Mouse (Mus musculus) 416B (cell line): ENCODE data around the gene Slc2a9.

Experiments
- DNase-seq: peaks from one replicate; pipeline ENCODE4 v3.0.0; 2011; ENCODE audit warnings: low read depth

The Slc2a9 gene

DNA sequence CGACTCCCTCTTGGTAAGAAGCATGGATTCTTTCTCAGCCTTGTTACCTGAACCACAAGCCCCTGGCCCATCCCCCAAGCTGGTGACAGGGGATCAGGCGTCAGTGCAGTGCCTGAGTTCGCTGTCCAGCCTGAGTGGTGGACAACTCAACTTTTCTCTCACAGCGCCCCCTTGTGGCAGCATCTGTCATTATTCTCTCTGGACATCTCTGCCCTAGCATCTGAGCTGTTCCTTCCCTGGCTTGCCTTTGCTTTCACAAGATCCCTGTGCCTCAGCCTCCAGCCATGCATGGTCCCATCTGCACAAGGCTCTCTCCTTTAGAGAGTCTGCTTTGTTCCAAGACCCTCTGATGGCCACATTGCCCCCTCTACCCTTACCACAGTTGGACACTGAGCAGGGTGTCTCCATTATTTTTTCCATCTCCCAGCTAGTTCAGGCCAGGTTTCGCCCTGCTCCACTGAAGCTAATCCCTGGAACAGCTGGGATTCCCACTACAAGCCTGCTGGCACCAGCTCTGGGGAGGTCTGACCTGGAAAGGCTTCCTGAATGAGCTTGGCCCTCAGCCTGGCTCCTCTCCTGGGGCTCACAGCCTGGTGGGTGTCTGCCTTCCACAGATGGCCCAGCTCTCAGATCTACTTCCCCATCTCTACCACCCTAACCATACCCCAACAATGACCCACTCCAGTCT is 32.9 kb downstream of the Slc2a9 start:
- DNase-seq, result peak; percentile 67

DNA sequence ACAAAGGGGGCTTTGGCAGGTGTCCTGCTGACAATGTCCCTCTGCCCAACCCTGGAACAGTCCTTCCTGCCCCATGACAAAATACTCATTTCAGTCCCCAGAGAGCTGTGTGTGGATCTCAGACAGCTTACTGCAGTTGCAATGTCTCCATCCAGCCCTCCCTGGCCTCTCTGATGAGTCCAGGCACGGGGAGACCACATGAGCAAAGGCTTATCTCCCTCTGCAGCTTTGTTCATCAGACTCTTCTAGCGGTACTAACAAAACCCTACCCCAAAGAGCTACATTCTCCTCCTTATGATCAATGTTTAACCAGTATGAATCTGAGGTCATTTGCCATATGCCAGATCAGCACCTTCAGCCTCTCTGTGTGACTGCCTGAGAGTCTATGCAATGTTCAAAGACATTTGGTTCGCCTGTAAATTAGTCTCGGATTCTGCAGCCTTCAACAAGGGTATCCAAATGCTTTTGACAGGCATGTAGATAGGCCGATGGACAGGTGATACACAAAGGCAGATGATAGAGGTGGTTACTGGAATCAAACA is 36.3 kb downstream of the Slc2a9 start:
- no peak for DNase-seq

DNA sequence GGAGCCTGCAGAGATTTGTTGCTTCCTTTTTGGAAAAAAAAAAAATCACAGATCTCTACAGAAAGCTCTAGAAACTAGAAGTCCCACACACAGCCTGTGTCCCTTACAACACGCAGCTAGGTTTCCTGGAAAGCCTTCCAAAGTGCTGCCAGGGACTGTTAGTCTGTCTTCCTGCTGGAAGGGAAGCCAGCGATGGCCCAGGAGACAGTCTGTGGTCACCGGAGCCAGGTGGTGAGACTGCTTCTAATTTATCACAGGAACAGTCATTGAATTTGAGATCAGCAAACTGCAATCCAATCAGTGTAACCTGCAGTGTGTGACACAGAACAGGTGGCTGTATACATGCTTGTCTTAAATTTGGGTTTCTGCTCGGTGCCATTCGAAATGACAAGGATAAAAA is 41.7 kb downstream of the Slc2a9 start:
- DNase-seq, result no peak

DNA sequence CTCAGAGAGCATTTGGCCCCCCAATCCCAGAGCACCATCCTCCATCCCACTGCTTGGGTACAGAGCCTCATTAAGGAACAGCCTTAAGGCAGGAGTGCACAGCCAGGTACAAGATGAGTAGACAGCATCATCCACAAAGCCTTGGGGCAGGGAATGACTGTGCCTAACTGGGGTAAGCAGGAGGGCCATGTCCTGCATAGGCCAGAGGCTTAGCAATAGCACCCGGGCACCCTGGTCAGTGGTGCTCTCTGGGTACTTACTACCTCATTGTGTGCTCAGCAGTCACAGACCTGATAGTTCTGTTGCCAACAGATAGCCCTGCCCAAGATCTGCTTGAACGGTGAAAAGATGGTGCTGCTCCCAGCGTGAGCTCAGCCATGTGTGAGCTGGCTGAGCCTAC is 52.0 kb downstream of the Slc2a9 start:
- no peak for DNase-seq

DNA sequence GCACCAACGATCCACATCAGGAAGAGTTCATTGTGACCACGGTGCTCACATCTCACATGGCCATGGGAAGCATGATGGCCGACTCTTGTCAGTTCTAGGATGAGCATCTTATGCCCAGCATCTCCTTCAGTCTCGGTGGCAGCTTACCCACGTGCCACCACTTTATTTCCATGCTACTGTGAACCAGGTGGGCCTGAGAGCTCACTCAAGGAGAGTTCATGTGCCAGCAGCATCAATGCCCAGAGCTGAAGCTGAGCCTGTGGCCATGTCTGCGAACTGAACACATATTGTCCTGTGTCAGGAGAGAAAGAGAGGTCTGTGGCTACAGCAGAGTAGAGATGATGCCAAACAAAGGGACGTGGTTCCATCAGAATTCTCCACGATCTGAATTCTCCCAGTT is 53.3 kb downstream of the Slc2a9 start:
- DNase-seq, result no peak

DNA sequence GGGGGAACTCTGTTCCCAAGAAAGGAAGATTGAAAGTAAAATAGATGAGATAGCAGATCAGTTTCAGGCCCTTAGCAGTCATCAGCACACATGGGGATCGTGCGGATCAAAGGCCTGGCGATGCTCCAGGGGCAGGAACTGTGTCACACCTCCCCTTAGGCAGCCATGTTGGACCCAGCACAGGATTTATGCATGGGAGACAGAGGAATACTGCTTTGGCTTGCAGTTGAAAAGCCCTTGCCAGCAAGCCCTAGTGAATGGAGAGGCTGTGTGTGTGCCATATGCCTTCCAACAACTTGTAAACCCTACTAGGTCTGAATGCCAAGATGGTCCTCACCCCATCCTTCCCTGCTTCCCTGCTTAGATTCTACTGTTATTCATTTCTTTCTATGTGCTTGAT is 54.8 kb downstream of the Slc2a9 start:
- no peak for DNase-seq

DNA sequence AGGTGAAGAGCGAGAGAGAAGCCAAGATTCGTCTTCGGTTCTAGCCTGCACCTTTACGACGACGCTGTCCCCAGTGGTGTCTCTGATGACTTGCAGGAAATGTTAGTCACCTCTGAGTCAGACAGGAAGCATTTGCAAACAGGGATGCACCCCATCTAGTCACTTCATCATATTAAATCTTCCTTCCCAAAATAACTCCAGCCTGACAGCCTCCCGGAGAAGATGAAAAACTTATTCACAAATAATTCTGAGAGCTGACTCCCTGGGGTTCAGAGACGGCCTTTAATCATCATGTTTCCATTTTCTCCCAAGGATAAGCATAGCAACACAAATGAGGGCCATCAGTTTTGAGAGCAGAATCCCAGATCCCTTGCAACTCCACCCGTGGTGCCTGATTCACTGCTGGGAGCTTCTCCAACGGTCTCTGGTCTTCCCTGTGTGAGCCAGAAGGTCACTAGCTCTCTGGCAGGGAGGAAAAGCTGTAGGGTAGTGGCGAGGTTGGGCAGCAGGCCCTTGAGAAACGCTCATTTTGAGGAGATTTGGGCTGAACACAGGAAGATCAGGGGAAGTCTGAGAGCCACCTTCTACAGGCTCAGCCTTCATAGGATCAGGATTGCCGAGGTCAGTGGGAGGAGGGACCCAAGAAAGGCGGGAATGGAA is 56.5 kb downstream of the Slc2a9 start:
- peak; percentile 85 for DNase-seq

DNA sequence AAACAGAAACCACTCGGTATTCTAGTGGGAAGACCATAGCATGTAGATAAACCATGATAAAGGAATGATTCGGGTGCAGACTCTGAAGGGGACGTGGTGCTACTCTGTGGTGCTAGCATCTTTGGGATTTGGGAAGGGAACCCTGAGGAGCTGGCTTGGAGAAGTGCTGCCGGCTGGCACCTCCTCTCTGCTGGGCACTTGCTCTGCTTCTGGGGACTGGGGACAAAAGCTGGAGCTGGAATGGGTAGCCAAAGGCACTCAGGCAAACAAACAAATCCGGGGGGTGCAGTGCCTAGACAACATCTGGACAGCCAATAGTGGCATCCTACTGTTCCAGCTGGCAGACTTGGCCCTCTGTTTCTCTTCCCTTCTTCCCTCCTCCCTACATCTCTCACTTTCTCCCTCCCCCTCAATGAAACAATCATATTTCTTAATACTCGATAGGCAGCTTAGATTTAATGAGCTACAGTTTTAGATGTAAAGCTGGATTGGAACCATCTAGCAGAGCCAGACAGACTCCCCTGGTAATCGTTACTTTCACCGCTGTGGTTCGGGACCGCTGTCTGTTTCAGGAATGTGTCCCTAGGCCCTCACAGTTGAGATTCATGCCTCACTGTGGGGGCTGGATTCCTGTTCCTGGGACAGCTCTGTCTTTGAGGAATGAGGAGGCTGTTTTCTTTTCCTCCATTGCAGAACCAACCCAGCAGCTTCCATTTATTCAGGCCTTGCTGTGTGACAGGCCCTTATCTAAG is 61.7 kb downstream of the Slc2a9 start:
- no peak for DNase-seq

DNA sequence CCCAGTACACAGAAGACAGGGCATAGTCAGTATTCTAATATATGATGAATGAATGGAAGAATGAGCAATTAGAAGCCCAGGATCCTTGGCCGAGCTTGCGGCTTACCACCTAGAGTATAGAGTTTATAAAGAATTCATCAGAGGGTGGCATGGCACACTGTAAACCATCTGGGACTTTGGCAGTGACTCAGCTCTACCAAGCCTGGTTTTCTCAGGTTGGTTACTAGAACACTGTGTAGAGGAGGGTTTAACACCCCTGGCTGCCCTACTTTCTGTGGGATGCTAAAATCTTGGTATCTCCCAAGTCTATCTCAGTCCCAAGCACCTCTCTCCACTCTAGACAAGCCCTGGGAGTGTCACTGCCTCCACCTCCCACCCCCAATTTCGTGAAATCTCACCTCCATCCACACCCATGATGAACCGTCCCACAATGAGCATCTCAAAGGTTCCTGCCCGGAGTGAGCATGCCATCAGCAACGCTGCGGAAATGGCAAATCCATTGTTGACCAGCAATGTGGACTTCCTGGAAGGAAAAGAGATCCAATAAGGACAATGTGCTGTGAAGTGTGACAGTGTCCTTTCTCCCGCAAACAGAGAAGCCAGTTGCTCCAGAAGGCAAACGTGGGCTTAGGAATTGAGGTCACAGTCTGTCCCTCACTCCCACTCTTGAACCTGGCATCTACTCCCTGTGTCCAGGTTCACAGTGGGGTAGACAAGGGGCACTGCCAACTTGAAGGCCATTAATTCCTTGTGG is 62.5 kb downstream of the Slc2a9 start:
- DNase-seq, result no peak

DNA sequence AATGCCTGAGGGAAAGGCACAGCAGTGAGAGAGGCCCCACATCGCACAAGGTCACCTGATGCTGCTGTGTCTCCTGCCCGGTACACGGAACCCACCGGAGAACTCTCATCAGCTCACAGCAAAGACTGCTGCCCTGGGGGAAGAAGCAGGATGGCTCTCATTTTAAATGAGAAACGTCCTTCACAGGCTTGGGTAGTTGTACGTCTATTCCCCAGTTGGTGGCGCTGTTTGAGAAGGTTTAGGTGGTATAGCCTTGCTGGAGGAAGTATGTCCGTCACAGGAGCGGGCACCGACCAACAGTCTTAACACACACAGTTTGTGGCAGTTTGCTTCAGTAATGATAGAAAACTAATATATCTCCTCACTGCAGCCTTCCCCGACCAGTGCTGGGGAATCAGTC is 66.3 kb downstream of the Slc2a9 start:
- DNase-seq, result peak; percentile 26

DNA sequence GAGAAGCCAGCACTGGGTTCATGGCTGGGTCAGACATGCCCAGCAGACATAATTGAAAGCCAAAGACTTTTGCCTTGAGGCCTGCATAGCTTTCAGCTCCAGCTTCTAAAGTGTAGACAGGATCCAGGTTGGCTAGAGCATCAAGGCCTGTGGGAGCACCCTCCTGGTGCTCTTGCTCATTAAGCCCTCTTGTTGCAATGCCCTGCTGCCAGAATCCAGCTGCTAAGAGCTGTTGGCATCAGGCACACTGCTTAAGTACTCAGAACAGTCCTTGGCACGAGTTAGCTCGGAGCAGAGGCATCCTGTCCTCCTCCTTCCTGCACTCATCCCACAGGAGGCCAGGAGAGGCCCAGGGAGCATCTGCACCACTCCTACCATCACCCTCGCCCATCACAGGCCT is 68.1 kb downstream of the Slc2a9 start:
- DNase-seq, result no peak

DNA sequence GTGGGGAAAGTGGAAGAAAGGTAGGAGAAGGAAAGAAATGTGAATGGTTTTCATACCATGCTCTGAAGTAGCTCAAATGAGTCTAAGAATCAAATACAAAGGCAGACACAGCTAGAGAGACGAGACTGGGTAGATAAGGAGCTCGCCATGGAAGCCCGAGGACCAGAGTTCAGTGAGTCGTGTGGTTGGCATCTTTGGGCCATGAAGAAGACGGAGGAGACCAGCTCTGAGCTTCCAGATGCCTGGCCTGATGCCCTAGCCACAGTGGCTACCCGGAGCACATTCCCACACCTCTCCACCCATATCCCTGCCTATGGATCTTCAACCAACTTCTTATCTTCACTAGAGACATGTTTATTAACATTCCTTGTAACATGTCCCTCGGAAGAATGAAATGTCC is 71.7 kb downstream of the Slc2a9 start:
- DNase-seq, result no peak

DNA sequence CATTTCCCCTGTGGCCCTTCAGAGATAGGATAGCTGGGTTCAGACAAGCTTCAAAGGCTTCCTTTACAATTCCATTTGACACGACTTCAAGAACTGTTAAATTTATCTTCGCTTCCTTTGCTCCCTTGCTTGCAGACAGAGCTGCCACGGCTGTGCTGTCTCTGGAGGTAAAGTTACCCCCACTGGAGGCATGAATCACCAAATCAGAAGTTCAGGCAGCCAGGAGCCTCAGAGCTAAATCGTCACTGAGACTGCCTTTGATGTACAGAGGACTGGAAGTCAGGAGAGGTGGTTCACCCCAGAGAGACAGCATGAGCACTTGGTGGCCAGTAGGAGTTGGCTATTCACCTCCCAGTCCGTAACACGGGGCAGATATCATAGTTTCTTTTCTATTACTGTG is 73.8 kb downstream of the Slc2a9 start:
- DNase-seq, result peak; percentile 26

DNA sequence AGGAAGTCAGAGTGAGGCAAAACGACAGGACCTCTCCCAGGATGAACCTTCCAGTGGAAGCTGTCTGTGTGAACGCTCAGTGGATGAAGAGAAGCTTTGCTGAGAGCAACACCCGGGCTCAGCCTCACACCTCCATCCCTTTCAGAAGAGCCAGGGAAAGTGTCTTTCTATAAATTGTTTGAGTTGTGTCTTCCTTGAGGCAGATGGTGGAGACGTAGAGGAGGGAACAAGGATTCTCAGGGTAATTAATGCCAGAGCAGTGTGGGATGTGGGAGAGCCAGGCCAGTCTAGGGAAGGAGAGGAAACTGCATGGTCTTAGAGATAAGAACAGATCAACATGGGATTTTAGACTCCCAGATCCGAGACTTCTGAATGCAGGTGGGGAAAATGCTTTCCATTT is 75.2 kb downstream of the Slc2a9 start:
- no peak for DNase-seq

DNA sequence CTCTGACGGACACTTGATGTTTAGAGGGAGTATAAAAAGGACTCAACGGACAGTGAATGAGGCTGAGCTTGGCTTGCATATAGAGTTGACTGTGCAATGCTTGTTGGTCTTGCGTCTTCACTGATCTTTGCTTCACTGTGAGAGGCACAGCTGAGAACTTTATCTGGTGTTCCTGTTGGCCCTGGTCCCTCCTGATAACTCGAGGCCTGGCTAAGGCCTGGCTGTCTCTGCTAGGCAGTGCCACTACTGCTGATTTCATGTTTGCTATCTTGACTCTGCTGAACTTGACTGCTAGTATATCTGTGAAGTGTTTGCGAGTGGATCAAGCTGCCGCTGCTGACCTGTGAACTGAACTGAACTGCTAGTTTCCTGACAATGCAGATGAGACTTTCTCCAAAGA is 77.4 kb downstream of the Slc2a9 start:
- no peak for DNase-seq

DNA sequence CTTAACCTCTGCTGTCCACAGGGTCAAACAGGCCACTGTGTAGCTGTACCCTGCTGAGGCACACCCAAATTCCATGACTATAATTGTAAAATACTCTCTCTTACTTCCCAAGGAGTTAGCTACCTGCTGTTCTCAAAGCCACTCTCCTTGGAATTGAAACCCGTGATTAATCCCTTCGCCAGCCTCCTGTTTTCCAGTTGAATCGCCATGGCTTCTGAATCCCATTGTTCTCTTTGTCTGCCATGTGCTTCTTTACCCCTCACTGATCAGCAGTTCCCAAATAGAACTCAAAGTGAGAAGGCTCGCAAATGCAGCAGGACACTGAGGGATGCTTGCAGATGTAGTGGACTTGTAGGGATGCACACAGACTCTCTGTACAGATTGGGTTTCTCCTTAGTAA is 80.5 kb downstream of the Slc2a9 start:
- DNase-seq, result no peak

DNA sequence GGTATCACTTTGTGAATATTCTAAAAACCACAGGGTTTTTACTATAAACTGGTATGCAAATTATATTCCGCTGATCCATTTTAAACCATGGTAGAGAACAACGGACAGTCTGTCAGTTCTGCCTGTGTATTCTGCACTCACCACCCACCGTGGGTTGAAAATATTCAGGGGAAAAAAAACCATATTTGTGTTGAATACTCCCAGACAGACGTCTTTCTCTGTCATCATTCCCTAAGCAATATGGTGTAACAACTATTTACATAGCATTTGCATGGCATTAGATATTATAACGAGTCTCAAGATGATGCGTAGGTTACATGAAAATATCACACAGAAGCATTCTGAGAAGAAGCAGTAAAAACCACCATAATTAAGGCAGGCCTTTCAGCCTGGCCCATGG is 84.1 kb downstream of the Slc2a9 start:
- no peak for DNase-seq

DNA sequence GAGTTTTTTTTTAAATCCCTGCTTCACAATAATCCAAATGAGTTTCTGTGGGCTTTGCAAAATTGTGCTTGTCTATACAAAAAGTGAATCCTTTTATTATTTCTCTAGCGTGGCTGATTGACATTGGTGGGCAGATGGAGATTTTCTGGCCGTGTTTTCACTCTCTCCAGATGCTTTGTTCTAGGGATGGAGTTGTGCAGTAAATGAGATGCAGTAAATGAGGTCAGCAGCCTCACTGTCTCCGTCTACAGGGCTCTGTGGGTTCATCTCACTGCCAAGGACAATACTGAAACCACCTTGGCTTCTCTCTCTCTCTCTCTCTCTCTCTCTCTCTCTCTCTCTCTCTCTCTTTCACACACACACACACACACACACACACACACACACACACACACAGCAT is 99.3 kb downstream of the Slc2a9 start:
- DNase-seq, result no peak

DNA sequence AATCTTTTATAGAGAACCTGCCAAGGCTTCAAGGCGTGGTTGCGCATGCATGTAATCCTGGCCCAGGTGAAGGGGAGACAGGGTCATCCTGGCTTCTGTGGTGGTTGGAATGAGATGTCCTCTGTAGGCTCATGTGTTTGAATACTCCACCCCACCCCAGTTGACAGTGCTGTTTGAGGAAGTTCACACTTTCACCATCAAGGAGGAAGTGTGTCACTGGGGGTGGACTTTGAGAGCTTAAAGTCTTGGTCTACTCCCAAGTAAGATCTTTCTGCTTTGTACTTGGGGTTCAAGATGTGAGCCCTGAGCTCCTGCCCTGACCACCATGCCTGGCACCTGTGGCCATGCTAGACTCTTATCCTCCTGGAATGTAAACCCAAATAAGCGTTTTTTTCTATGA is 100.7 kb downstream of the Slc2a9 start:
- DNase-seq, result peak; percentile 62

DNA sequence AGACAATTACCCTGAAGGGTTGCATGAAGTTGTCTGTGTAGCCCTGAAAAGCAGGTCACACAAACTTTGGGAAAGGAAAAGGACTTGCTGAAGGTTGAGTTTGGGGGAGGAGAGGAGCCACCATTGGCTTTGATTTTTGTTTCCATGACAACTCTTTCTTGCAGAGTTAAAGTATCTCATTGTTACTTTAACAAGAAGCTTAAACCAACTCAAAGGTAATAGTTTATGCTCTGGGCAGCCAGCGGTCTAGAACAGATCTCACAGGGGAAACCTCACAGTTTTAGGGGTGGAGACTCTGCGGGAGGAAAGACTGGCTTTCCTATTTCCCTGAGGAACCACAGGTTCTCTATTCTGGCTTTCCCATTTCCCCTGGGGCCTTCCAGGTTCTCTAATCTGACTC is 114.1 kb downstream of the Slc2a9 start:
- DNase-seq, result no peak

DNA sequence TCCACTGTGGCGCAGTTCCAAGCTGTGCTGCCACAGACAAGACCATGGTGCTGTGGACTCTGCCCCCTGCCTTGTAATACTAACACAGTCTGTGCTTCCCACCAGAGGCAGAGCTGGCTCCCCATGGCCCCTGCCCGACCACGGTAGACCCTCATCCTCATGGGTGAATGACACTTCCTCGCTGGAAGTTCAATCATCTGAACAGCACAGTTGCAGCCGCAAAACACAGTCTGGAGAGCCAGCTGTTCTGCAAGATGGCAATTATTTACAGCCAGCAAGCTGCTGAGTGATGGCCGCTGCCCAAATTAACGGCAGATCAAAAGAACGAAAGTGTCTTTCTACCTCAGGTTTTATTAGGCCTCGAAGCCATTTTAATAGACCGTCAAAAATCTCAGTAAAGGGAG is 114.5 kb downstream of the Slc2a9 start:
- DNase-seq, result no peak

DNA sequence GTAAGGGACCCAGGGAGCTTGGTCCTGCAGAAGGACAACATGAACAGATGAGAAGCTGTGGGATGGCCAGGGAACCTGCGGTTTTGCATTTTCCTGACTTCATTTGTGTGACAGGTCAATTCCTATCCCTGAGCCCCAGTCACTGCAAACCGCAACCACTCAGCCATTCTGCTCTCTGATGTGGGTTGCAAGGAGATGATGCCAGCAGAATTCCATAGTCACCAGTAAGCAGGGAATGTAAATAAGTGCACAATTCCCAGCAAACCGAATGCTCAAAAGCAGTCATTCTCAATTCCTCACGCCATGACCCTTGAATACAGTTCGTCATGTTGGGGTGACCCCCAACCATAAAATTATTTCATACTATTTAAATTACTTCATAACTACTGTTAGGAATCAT is 123.0 kb downstream of the Slc2a9 start:
- DNase-seq, result no peak
